Mouse (Mus musculus) erythroblast, embryonic 14.5 days (primary cell): ENCODE data around the gene Rexo5.

ENCODE experiments used
- GATA1 ChIP-seq: IDR thresholded peaks from 2 replicates; pipeline ENCODE4 v1.6.1; 2012; ENCODE audit warnings: low read length, inconsistent platforms, mixed read lengths
- TAL1 ChIP-seq: IDR thresholded peaks from 3 replicates; pipeline ENCODE4 v1.6.1; 2012; ENCODE audit warnings: low read length, inconsistent platforms, mixed read lengths

- TF ChIP-seq TAL1 (no peak), GATA1 (no peak)
These were observed 60.6 kb downstream of the Rexo5 start for GRCm38 (mm10) chr7:119854362-119854761.
